Mouse (Mus musculus): ENCODE measurements around the gene Idi2. TPM values are rescaled to one million over a fixed set of nuclear protein-coding genes. Genes with fewer than 3 reads are reported as not detected.
"Not testable (repeated sequence)": the region's sequence is repeated elsewhere in the genome, so short reads cannot be mapped to it uniquely, and the experiment has no call there.

Gene Idi2
- polyA plus RNA-seq, 1 experiment from 2014 or later: not detected

DNA sequence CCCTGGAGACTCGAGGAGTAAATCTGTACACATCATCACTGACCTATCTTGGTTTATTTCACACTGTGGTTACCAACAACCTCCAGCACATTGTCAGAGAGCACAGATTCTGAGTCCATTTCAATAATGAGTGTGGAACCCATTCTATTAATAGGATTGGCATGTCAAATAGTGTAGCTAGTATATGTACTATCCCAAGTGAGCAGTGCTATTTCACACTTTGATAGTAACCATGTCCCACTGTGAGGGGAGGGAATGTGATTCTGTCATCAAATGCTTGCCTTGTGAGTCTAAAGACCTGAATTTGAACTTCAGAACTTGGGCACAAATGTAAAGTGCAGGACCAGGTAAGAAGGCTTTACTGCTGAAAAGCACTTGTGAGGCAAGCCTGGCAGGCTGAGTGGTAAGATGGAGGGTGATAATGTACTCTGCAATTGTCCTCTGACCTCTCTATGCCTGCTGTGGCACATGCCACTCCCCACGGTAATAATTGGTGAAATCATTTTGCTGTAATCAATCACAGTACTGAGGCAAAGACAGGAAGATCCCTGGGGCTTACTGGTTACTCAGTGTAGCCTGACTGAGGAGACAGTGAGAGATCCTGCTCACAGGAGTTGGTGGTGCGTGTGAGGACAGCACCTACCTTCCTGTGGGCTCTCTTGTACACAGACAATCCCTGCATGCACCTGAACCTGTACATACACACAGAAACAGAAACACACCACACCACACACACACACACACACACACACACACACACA, 8.6 kb downstream of the Idi2 start:
- ATAC-seq (replicated peaks); H3K9ac ChIP-seq; H3K36me3 ChIP-seq (replicated peaks); H3K27me3 ChIP-seq (replicated peaks); H3K4me3 ChIP-seq; H3K4me2 ChIP-seq; H3K27ac ChIP-seq; H3K9me3 ChIP-seq; H3K4me1 ChIP-seq: not testable (repeated sequence)
- WGBS: 76% methylated on average over 3 of the region's 3 CpGs

DNA sequence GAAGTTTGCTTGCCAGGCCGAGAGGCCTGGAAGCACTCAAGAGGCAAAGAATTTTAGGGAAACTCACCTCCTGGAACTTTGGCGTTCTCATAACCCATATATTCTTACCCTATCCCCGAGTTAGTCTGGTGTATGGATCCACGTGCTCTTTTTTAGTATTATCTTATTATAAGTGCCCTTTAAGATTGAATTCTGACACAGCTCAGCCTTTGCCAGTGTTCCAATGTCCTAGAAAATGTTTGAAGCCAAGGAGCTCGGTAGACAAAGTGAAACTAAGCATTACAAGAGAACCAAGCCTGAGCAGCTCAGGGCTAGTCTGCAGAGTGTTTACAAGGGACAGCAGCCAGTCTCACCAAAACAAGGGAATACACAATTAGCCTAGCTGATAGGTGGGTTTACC, 9.6 kb downstream of the Idi2 start:
- WGBS: 35% methylated on average over 5 of the region's 5 CpGs

GRCm38 (mm10) chr13:8965224-8965623, 12.6 kb downstream of the Idi2 start:
- WGBS: 96% methylated on average over 5 of the region's 5 CpGs
- no peak overlapping the region for H3K9ac ChIP-seq
- H3K4me2 ChIP-seq: no peak overlapping the region
- ATAC-seq (replicated peaks): no peak
- H3K4me3 ChIP-seq: no peak overlapping the region
- H3K9me3 ChIP-seq: no peaks in the 10 kb centered on the region
- H3K27me3 ChIP-seq (replicated peaks): no peaks in the 10 kb centered on the region
- H3K36me3 ChIP-seq (replicated peaks): peaks cover 8% of the 10 kb centered on the region
- no peak overlapping the region for H3K27ac ChIP-seq
- no peaks in the 10 kb centered on the region for H3K4me1 ChIP-seq

More for the DNA sequence above, 9.6 kb downstream of the Idi2 start:
- not testable (repeated sequence) for H3K36me3 ChIP-seq (replicated peaks); H3K27ac ChIP-seq; ATAC-seq (replicated peaks); H3K4me1 ChIP-seq; H3K4me2 ChIP-seq; H3K4me3 ChIP-seq; H3K27me3 ChIP-seq (replicated peaks); H3K9ac ChIP-seq; H3K9me3 ChIP-seq

DNA sequence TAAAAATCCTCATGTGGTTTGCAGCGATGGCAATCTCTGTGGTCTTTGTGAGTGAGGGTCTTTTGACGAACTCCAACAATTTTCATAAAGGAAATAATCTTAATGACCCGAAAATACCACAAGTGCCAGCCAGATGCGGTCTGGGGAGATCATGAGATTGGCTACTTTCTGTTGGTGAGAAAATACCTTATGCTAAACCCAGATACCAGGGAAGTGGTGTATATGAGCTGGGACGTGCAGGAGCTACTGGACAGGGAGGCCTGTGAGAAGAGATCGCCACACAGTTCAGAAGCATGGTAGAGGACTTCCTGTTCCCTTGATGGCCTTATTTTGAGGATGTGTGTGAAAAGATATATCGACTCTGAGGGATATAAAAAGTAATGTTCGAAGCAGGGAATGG, 15.1 kb downstream of the Idi2 start:
- WGBS: 95% methylated on average over 8 of the region's 8 CpGs
- no peaks in the 10 kb centered on the region for H3K9me3 ChIP-seq
- no peak overlapping the region for H3K27ac ChIP-seq
- H3K4me1 ChIP-seq: no peaks in the 10 kb centered on the region
- no peak overlapping the region for H3K9ac ChIP-seq
- no peaks in the 10 kb centered on the region for H3K27me3 ChIP-seq (replicated peaks)
- no peak overlapping the region for H3K4me2 ChIP-seq
- H3K4me3 ChIP-seq: no peak overlapping the region
- no peak for ATAC-seq (replicated peaks)
- peaks cover 11% of the 10 kb centered on the region for H3K36me3 ChIP-seq (replicated peaks)

- Histone ChIP-seq H3K4me2 (no peak overlapping the region), H3K36me3 (replicated peaks) (peaks cover 54% of the 10 kb centered on the region), H3K9me3 (no peaks in the 10 kb centered on the region)
Observed at GRCm38 (mm10) chr13:8972369-8972768, 19.7 kb downstream of the Idi2 start.

GRCm38 (mm10) chr13:8972972-8973371, 20.3 kb downstream of the Idi2 start:
- Histone ChIP-seq H3K27me3 (replicated peaks) (no peaks in the 10 kb centered on the region), H3K4me2 (no peak overlapping the region), H3K27ac (no peak overlapping the region), H3K36me3 (replicated peaks) (peaks cover 60% of the 10 kb centered on the region), H3K9me3 (no peaks in the 10 kb centered on the region), H3K9ac (no peak overlapping the region), H3K4me3 (no peak overlapping the region), H3K4me1 (no peaks in the 10 kb centered on the region)
- ATAC-seq (replicated peaks): no peak
- WGBS: 95% methylated on average over 3 of the region's 3 CpGs

More at GRCm38 (mm10) chr13:8972369-8972768, 19.7 kb downstream of the Idi2 start:
- Histone ChIP-seq H3K27ac (no peak overlapping the region), H3K9ac (no peak overlapping the region), H3K27me3 (replicated peaks) (no peaks in the 10 kb centered on the region), H3K4me1 (no peaks in the 10 kb centered on the region), H3K4me3 (no peak overlapping the region)
- no peak for ATAC-seq (replicated peaks)

DNA sequence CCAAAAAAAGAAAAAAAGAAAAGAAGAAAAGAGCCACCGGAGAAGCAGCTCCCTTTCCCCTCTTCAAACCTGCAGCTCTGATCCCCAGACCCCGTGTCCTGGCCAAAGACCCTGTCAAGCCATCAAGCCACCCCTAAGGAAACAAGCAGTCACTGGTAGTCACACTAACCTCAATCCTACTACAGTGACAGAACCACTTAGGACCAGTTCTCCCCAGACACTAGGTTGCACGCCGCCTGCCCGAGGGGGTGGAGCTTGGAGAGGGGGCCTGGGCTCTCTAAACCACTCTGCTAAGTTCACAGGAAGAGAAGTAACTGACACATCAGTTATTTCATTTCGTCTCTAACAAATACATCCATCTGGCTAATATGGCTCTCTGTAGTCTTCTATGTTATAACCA, 39.6 kb downstream of the Idi2 start:
- no peaks in the 10 kb centered on the region for H3K9me3 ChIP-seq
- no peak overlapping the region for H3K4me3 ChIP-seq
- peaks cover 19% of the 10 kb centered on the region; the same call in 1 of the 2 replicates for H3K36me3 ChIP-seq (replicated peaks)
- no peaks in the 10 kb centered on the region for H3K27me3 ChIP-seq (replicated peaks)
- no peak overlapping the region for H3K27ac ChIP-seq
- no peak for ATAC-seq (replicated peaks)
- no peak overlapping the region for H3K4me2 ChIP-seq
- 93% methylated on average over 6 of the region's 6 CpGs for WGBS
- no peak overlapping the region for H3K9ac ChIP-seq
- H3K4me1 ChIP-seq: peaks cover 17% of the 10 kb centered on the region

DNA sequence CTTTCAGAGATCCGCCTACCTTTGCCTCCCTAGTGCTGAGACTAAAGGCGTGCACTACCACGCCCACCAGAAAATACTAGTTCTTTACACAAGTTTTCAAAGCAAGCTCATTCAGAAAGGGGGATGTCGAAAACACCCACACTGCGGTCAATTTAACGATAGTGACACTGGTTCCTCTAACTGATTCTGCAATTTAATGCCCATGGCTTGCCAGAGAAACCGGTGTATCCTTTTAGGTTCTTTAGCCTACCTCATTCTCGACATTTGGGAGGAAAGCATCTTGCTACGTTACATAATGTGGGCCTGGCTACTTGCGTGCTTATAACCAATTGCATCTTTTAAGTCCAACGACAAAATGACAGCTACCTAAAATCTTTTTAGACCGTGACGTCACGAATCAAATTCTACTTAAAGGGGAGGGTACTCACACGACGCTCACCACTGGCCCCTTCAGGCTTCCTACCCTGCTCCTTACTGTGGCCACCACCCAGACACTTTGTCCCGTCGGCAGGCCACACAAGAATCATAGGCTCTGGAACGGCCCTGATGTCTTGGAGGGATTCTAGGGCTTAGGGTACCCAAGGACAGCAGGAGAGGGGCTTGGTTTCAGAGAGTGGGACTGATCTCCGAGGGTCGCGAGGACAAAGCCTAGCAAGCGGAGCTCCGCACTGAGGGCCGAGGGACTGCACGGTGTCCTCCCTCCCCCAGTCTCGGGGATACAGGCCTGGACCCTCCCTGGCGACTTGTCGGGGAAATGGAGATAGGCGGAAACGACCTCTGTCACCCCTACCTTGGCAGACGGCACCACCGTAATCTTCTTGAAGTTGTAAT, 42.7 kb downstream of the Idi2 start:
- Histone ChIP-seq H3K36me3 (replicated peaks) (0 out of 2 replicates have a peak, but pooled peaks cover 6% of the 10 kb centered on the region), H3K4me1 (peaks cover 17% of the 10 kb centered on the region), H3K9ac (peak overlapping the region; percentile 75), H3K27ac (peak overlapping the region; percentile 67), H3K9me3 (no peaks in the 10 kb centered on the region), H3K4me3 (peak overlapping the region; percentile 81), H3K27me3 (replicated peaks) (no peaks in the 10 kb centered on the region), H3K4me2 (peak overlapping the region; percentile 75)
- 3% methylated on average over 33 of the region's 33 CpGs for WGBS
- peak; percentile 69 for ATAC-seq (replicated peaks)

- no peaks in the 10 kb centered on the region for H3K27me3 ChIP-seq (replicated peaks)
- peak within 1 kb of the TSS; percentile 85 for H3K27ac ChIP-seq
- H3K4me2 ChIP-seq: peak within 1 kb of the TSS; percentile 75
- peak within 1 kb of the TSS; percentile 81 for H3K4me3 ChIP-seq
- peaks cover 17% of the 10 kb centered on the region for H3K4me1 ChIP-seq
- no peaks in the 10 kb centered on the region for H3K9me3 ChIP-seq
- peak within 1 kb of the TSS; percentile 75 for H3K9ac ChIP-seq
- ATAC-seq (replicated peaks): peak; percentile 99
- WGBS: 1% methylated on average over 51 of the region's 51 CpGs
- H3K36me3 ChIP-seq (replicated peaks): no peaks in the 10 kb centered on the region
Observed at GRCm38 (mm10) chr13:8995990-8996786, 43.5 kb downstream of the Idi2 start, which contains the start of gene Gtpbp4. Gtpbp4 (minus strand) TSS chr13:8996083.

DNA sequence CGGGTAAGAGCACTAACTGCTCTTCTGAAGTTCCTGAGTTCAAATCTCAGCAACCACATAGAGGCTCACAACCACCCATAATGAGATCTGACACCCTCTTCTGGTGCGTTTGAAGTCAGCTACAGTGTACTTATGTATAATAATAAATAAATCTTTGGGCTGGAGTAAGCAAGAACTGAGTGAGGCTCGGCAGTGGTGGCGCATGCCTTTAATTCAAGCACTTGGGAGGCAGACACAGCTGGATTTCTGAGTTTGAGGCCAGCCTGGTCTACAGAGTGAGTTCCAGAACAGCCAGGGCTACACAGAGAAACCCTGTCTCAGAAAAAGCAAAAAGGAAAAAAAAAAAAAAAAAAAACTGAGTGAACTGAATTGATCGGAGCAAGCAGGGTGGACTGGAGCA, 44.6 kb downstream of the Idi2 start:
- not testable (repeated sequence) for H3K36me3 ChIP-seq (replicated peaks); H3K27me3 ChIP-seq (replicated peaks); H3K27ac ChIP-seq; H3K4me3 ChIP-seq; H3K9me3 ChIP-seq; H3K4me2 ChIP-seq; ATAC-seq (replicated peaks); H3K9ac ChIP-seq
- peaks cover 17% of the 10 kb centered on the region for H3K4me1 ChIP-seq
- 83% methylated on average over 5 of the region's 5 CpGs for WGBS

- 86% methylated on average over 8 of the region's 8 CpGs for WGBS
- no peaks in the 10 kb centered on the region for H3K36me3 ChIP-seq (replicated peaks)
- H3K4me2 ChIP-seq: no peak overlapping the region
- no peak overlapping the region for H3K9ac ChIP-seq
- ATAC-seq (replicated peaks): no peak
- H3K9me3 ChIP-seq: no peaks in the 10 kb centered on the region
- no peak overlapping the region for H3K27ac ChIP-seq
- peaks cover 13% of the 10 kb centered on the region for H3K4me1 ChIP-seq
- H3K4me3 ChIP-seq: no peak overlapping the region
- no peaks in the 10 kb centered on the region for H3K27me3 ChIP-seq (replicated peaks)
Observed at GRCm38 (mm10) chr13:8999464-8999863, 46.8 kb downstream of the Idi2 start.

DNA sequence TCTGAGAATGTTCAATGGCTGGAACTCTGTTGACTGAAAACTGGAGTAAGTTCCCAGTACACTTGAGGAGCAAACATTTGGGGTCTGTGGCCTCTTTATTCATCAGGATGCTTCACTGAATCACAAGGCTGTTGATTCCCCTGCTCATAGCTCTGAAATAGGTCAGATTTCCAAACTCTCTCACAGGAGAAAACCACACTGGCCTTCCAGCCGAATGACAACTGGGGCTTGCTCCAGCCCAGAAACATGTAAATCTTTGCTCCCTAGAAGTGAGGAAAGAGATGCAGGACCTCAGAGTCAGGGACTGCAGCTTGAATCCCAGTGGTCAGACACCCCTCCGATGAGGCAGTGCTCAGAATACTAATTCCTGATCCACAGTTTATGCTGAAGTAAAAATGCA, 50.6 kb downstream of the Idi2 start:
- Histone ChIP-seq H3K9ac (no peak overlapping the region), H3K4me1 (no peaks in the 10 kb centered on the region), H3K4me2 (no peak overlapping the region), H3K27me3 (replicated peaks) (no peaks in the 10 kb centered on the region), H3K9me3 (no peaks in the 10 kb centered on the region), H3K4me3 (no peak overlapping the region), H3K36me3 (replicated peaks) (no peaks in the 10 kb centered on the region), H3K27ac (no peak overlapping the region)
- no peak for ATAC-seq (replicated peaks)
- WGBS: 73% methylated on average over 2 of the region's 2 CpGs
